Mouse (Mus musculus): ENCODE data around the gene Map4. TPM values are rescaled to one million over a fixed set of nuclear protein-coding genes. Genes with fewer than 3 reads are reported as not detected.

Map4 gene
- polyA plus RNA-seq, 1 experiment from 2014 or later = 54.4 TPM

- Histone ChIP-seq H3K4me1 (replicated peaks) (no peaks in the 10 kb centered on the region), H3K9ac (no peak overlapping the region), H3K36me3 (peaks cover 61% of the 10 kb centered on the region), H3K27ac (no peak overlapping the region), H3K9me3 (no peaks in the 10 kb centered on the region), H3K4me2 (replicated peaks) (no peak overlapping the region), H3K4me3 (replicated peaks) (no peak overlapping the region), H3K27me3 (replicated peaks) (no peaks in the 10 kb centered on the region)
- ATAC-seq = peak; percentile 65
- WGBS = 73% methylated on average over 25 of the region's 25 CpGs
Observed at GRCm38 (mm10) chr9:110084201-110084964, 153.1 kb downstream of the Map4 start.

GRCm38 (mm10) chr9:110085693-110086092 is 154.4 kb downstream of the Map4 start:
- Histone ChIP-seq H3K27me3 (replicated peaks) (no peaks in the 10 kb centered on the region), H3K4me2 (replicated peaks) (no peak overlapping the region), H3K36me3 (peaks cover 66% of the 10 kb centered on the region), H3K9ac (no peak overlapping the region), H3K4me1 (replicated peaks) (no peaks in the 10 kb centered on the region), H3K27ac (no peak overlapping the region), H3K9me3 (no peaks in the 10 kb centered on the region), H3K4me3 (replicated peaks) (no peak overlapping the region)
- 93% methylated on average over 8 of the region's 8 CpGs for WGBS
- no peak for ATAC-seq

GRCm38 (mm10) chr9:110093303-110093702 is 162.0 kb downstream of the Map4 start:
- no peak overlapping the region for H3K9ac ChIP-seq
- no peak overlapping the region for H3K4me3 ChIP-seq (replicated peaks)
- peaks cover 55% of the 10 kb centered on the region for H3K36me3 ChIP-seq
- no peaks in the 10 kb centered on the region for H3K9me3 ChIP-seq
- H3K4me2 ChIP-seq (replicated peaks) = no peak overlapping the region
- no peak for ATAC-seq
- 78% methylated on average over 4 of the region's 4 CpGs for WGBS
- no peaks in the 10 kb centered on the region for H3K27me3 ChIP-seq (replicated peaks)
- no peak overlapping the region for H3K27ac ChIP-seq
- no peaks in the 10 kb centered on the region for H3K4me1 ChIP-seq (replicated peaks)

- no peak overlapping the region for H3K4me2 ChIP-seq (replicated peaks)
- peaks cover 48% of the 10 kb centered on the region for H3K36me3 ChIP-seq
- H3K27me3 ChIP-seq (replicated peaks) = no peaks in the 10 kb centered on the region
- no peaks in the 10 kb centered on the region for H3K9me3 ChIP-seq
- no peak overlapping the region for H3K9ac ChIP-seq
- no peak for ATAC-seq
- 96% methylated on average over 4 of the region's 4 CpGs for WGBS
- no peaks in the 10 kb centered on the region for H3K4me1 ChIP-seq (replicated peaks)
- no peak overlapping the region for H3K4me3 ChIP-seq (replicated peaks)
- no peak overlapping the region for H3K27ac ChIP-seq
Observed at GRCm38 (mm10) chr9:110094761-110095160, 163.5 kb downstream of the Map4 start.

DNA sequence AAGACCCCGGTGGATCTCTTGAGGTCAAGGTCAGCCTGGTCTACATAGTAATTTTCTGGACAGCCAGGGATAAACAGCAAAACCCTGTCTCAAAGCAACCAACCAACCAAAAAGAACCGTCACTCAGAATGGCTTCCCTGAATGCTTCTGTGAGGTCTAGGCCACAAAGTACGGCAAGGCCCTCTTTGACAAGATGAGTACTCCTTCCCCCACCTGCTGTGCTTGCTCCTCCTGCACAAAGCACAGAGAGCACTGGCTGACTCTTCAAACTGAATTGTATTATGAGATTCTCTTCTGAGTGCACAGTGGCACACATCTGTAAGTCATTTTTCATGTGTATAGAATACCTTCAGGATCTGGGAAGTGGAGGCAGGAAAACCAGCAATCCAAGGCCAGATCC is 166.5 kb downstream of the Map4 start:
- Histone ChIP-seq H3K27ac (no peak overlapping the region), H3K4me3 (replicated peaks) (no peak overlapping the region), H3K27me3 (replicated peaks) (no peaks in the 10 kb centered on the region), H3K36me3 (peaks cover 24% of the 10 kb centered on the region), H3K9me3 (no peaks in the 10 kb centered on the region), H3K4me2 (replicated peaks) (no peak overlapping the region), H3K9ac (no peak overlapping the region), H3K4me1 (replicated peaks) (peaks cover 6% of the 10 kb centered on the region; the same call in 1 of the 2 replicates)
- 96% methylated on average over 3 of the region's 3 CpGs for WGBS
- ATAC-seq = no peak

DNA sequence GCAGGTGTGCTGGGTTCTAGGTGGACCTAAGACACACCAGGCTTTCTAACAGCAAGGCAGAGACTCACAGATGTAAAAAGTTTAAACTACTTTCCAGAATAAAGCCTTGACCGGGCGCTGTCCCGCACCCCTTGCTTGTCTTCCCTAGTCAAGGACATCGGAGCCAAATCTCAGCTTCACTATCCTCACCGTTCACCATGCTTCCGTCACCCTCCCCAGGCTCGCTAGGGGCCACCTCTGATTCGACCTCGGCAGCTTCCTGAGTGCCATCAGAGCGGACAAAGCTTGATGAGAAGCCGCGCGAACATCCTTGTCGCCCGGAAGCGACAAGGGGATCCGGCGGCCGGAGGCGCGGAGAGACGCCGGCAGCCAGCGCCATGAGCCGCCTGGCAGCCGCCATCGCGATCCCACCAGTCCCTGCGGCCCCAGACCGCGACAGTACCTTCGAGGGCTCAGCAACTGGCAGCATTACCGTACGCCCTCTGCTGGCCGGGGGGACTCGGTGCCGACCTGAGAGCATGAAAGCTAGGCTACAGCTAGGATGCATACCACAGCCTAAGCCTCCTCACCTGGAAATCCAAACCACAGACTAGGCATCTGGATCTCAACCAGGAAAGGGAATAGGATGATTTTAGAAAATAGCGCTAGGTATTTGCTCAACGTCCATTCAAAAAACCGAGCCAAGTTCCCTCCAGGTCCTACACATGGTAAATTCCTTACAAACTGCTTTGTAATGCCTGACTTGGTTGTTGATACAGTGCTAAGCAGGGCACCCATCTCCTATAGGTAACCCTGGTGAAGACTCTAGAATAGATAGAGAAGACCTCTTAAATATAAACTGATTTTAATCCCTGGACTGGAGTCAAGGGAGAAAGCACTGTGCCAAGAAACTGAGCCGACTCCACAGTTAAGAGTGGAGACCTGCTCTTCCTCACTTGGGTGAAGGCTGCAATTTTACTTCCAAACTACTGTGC is 169.7 kb downstream of the Map4 start:
- ATAC-seq = peak; percentile 98
- peaks cover 6% of the 10 kb centered on the region; the same call in 1 of the 2 replicates for H3K4me1 ChIP-seq (replicated peaks)
- no peak overlapping the region; the same call in 1 of the 2 replicates for H3K27ac ChIP-seq
- H3K9ac ChIP-seq = peak overlapping the region; percentile 78
- 3% methylated on average over 41 of the region's 41 CpGs for WGBS
- H3K9me3 ChIP-seq = no peaks in the 10 kb centered on the region
- peaks cover 19% of the 10 kb centered on the region for H3K36me3 ChIP-seq
- peak overlapping the region; percentile 66 for H3K4me3 ChIP-seq (replicated peaks)
- peak overlapping the region; percentile 58 for H3K4me2 ChIP-seq (replicated peaks)
- H3K27me3 ChIP-seq (replicated peaks) = no peaks in the 10 kb centered on the region

GRCm38 (mm10) chr9:110116353-110116976 is 185.2 kb downstream of the Map4 start:
- H3K9me3 ChIP-seq = no peaks in the 10 kb centered on the region
- H3K4me1 ChIP-seq (replicated peaks) = peaks cover 12% of the 10 kb centered on the region
- peak; percentile 0; the same call in 1 of the 2 replicates for ATAC-seq
- peak overlapping the region; percentile 72 for H3K4me2 ChIP-seq (replicated peaks)
- peaks cover 13% of the 10 kb centered on the region for H3K36me3 ChIP-seq
- H3K27ac ChIP-seq = peak overlapping the region; percentile 98
- H3K4me3 ChIP-seq (replicated peaks) = peak overlapping the region; percentile 78
- peak overlapping the region; percentile 91 for H3K9ac ChIP-seq
- no peaks in the 10 kb centered on the region for H3K27me3 ChIP-seq (replicated peaks)
- 6% methylated on average over 10 of the region's 10 CpGs for WGBS

GRCm38 (mm10) chr9:110116977-110117778 is 185.9 kb downstream of the Map4 start, which contains the start of gene Smarcc1:
Smarcc1 (plus strand) TSS chr9:110117708.
- H3K4me1 ChIP-seq (replicated peaks) = peaks cover 12% of the 10 kb centered on the region
- peaks cover 13% of the 10 kb centered on the region for H3K36me3 ChIP-seq
- peak within 1 kb of the TSS; percentile 72 for H3K4me2 ChIP-seq (replicated peaks)
- peak; percentile 99 for ATAC-seq
- no peaks in the 10 kb centered on the region for H3K9me3 ChIP-seq
- no peaks in the 10 kb centered on the region for H3K27me3 ChIP-seq (replicated peaks)
- H3K27ac ChIP-seq = peak within 1 kb of the TSS; percentile 98
- H3K9ac ChIP-seq = peak within 1 kb of the TSS; percentile 91
- H3K4me3 ChIP-seq (replicated peaks) = peak within 1 kb of the TSS; percentile 78
- WGBS = 1% methylated on average over 79 of the region's 79 CpGs

GRCm38 (mm10) chr9:110117779-110118139 is 186.5 kb downstream of the Map4 start, which contains the start of gene Dhx30:
Dhx30 (minus strand) TSS chr9:110117830.
- under 1% methylated on average over 17 of the region's 17 CpGs for WGBS
- peak within 1 kb of the TSS; percentile 91 for H3K9ac ChIP-seq
- ATAC-seq = no peak; the same call in 1 of the 2 replicates
- H3K4me1 ChIP-seq (replicated peaks) = peaks cover 12% of the 10 kb centered on the region
- H3K4me3 ChIP-seq (replicated peaks) = peak within 1 kb of the TSS; percentile 78
- H3K27me3 ChIP-seq (replicated peaks) = no peaks in the 10 kb centered on the region
- H3K4me2 ChIP-seq (replicated peaks) = peak within 1 kb of the TSS; percentile 72
- no peaks in the 10 kb centered on the region for H3K9me3 ChIP-seq
- peak within 1 kb of the TSS; percentile 98 for H3K27ac ChIP-seq
- H3K36me3 ChIP-seq = peaks cover 7% of the 10 kb centered on the region

DNA sequence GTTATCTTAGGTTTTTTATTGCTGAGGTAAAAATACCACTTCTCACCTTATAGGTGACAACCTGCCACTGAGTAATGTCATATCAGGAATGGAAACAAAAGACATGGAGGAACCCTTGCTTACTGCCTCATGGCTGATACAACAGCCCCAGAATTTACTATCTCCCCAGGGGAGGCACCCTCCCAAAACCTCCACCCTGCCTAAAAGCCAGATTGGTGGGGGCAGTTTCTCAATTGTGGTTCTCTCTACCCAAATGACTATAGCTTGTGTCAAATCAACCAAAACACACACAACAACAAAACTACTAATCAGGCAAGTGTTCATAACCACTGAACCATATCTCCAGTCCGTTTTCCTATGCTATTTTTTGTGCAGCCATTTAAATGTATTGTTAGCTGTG is 187.0 kb downstream of the Map4 start:
- ATAC-seq = no peak
- no peaks in the 10 kb centered on the region for H3K27me3 ChIP-seq (replicated peaks)
- H3K27ac ChIP-seq = no peak overlapping the region
- no peaks in the 10 kb centered on the region for H3K9me3 ChIP-seq
- H3K36me3 ChIP-seq = peaks cover 2% of the 10 kb centered on the region; the same call in 1 of the 2 replicates
- peak overlapping the region; percentile 91 for H3K9ac ChIP-seq
- peak overlapping the region; percentile 78 for H3K4me3 ChIP-seq (replicated peaks)
- WGBS = 78% methylated on average over 1 of the region's 1 CpGs
- peak overlapping the region; percentile 72 for H3K4me2 ChIP-seq (replicated peaks)
- H3K4me1 ChIP-seq (replicated peaks) = peaks cover 12% of the 10 kb centered on the region

- Histone ChIP-seq H3K4me2 (replicated peaks) (no peak overlapping the region), H3K27me3 (replicated peaks) (no peaks in the 10 kb centered on the region), H3K9me3 (no peaks in the 10 kb centered on the region), H3K36me3 (no peaks in the 10 kb centered on the region), H3K9ac (no peak overlapping the region), H3K4me3 (replicated peaks) (no peak overlapping the region), H3K4me1 (replicated peaks) (peaks cover 9% of the 10 kb centered on the region), H3K27ac (no peak overlapping the region)
- ATAC-seq = no peak
- 76% methylated on average over 4 of the region's 4 CpGs for WGBS
Observed at GRCm38 (mm10) chr9:110121424-110121823, 190.2 kb downstream of the Map4 start.
